Mouse (Mus musculus) heart, postnatal 0 days (tissue): ENCODE results near the gene Eef1a1.
"Not testable (repeated sequence)": the region's sequence is repeated elsewhere in the genome, so short reads cannot be mapped to it uniquely, and the experiment has no call there.

ENCODE experiments used
- CTCF ChIP-seq: IDR thresholded peaks from 2 replicates; pipeline ENCODE4 v1.5.1; 2016; ENCODE audit warnings: antibody characterized with exemption, control low read depth, low read depth
- EP300 ChIP-seq: IDR thresholded peaks from 2 replicates; pipeline ENCODE4 v1.6.1; 2016; ENCODE audit warnings: antibody characterized with exemption, low read depth

DNA sequence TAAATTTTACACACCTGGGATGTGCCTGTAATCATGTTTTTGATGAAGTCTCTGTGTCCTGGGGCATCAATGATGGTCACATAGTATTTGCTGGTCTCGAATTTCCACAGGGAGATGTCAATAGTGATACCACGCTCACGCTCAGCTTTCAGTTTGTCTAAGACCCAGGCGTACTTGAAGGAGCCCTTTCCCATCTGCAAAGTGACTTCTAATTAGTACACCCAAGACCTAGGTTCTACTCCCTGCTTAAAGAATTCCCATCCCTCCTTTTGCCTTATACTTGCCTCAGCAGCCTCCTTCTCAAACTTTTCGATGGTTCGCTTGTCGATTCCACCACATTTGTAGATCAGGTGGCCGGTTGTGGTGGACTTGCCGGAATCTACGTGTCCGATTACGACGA lies 8.7 kb downstream of the Eef1a1 start:
- TF ChIP-seq CTCF, EP300: not testable (repeated sequence)
